Mouse (Mus musculus) brown adipose tissue, adult 24 weeks (tissue): ENCODE results near the gene Nox1. TPM values are rescaled to one million over a fixed set of nuclear protein-coding genes. Genes with fewer than 3 reads are reported as not detected.

Experiments
- H3K27ac ChIP-seq: fragments of 200-500 bp; replicated peaks from 2 replicates; pipeline ENCODE4 v1.5.1; 2012; ENCODE audit warnings: low read depth, mild to moderate bottlenecking, low read length
- H3K4me1 ChIP-seq: fragments of 200-500 bp; 2 replicates; pipeline ENCODE4 v1.6.1; 2012; ENCODE audit warnings: low read length, mixed read lengths; ENCODE audit not compliant: control insufficient read depth, insufficient read depth, insufficient read length
- H3K4me3 ChIP-seq: fragments of 200-500 bp; 2 replicates; pipeline ENCODE4 v1.5.1; 2012; ENCODE audit warnings: low read depth, mild to moderate bottlenecking, low read length, moderate library complexity; ENCODE audit not compliant: insufficient read depth
- polyA plus RNA-seq: library from polyadenylated mRNA; stranded (reverse); fragments of >200 nt; gene quantifications from 2 replicates; pipeline ENCODE4 v1.2.4, GENCODE M21; 2012; ENCODE audit not compliant: missing spikeins, insufficient read depth, insufficient read length

The Nox1 gene
- polyA plus RNA-seq, 1 experiment: not detected

DNA sequence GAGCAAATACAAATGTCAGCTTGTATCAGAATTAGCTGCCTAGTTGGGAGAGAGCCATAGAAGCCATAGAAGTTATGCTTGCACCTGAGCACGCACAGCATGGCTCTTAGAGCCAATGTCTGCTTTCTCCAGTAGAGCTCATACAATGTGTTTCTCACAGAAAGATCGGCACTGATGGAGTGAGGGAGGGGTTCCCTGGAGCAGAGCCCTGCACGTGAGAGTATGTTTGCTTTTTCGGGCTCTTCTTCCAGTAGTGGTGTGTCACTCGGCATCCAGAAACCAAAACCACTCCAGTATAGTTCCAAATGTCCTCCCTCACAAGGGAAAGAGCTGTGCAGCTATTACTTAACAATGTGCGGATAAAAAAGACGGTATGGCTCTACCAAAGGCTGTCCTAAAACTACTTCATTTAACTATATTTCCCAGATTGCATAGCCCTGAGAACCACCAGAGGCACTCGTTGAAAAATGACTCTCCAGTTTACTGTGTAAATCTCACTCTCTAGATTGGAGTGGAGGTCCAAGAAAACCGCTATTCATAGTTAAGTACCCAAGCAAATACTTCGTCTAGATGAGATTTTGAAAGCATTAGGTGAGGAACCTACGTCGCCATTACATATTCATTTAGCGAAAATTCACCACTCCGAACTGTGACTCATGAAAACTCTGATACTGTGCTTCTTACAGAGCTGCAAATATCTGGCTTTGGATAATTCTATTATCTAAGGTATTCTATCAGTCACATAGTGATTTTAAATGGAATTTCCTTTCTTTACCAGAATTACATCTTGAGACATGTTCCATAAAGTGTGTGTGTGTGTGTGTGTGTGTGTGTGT, 163.5 kb downstream of the Nox1 start:
- no peaks in the 10 kb centered on the region for H3K4me1 ChIP-seq
- H3K27ac ChIP-seq: no peak overlapping the region; the same call in 1 of the 2 replicates
- peak overlapping the region; percentile 95; the same call in 1 of the 2 replicates for H3K4me3 ChIP-seq

DNA sequence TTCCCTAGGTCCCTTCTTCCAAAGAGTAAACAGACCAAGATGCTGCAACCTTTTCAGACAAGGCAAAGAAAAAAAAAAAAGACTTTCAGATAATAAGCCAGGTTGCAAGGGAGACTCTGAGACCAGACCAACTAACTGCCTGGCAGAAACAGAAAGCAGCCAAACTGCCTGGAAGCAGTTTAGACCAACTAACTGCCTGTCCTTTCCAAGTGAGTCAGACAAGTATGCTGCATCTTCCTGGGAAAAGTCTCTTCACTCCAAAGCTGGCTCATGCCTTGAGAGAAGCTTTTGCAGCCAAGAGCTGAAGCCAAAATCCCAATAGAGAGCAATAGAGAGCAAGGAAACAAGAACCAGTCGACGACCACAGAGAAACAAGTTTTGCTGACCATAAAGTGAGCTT, 164.9 kb downstream of the Nox1 start:
- Histone ChIP-seq H3K27ac (no peak overlapping the region), H3K4me3 (no peak overlapping the region), H3K4me1 (no peaks in the 10 kb centered on the region)

DNA sequence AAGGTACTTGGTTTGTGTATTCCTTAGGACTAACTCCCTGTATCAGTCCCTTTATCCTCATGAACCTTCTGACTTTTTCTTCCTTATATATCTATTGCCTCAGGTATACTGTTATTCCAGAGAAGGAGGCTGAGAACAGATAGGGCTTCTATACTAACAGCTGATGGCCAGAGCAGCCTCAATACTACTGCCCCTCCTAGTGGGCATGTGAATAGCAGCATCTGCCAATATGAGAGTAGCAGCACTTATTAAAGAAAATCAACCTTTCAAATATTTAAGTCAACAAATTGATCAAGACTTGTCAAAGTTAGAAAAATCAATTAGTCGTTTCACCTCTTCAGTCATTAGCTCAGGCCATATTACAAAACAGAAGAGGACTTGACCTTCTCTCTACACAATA, 172.8 kb downstream of the Nox1 start:
- Histone ChIP-seq H3K27ac (no peak overlapping the region), H3K4me1 (no peaks in the 10 kb centered on the region), H3K4me3 (no peak overlapping the region)

Other genes with a start within 250 kb of the Nox1 start
- 3.6 and 3.9 TPM in 2 replicates for gene Sytl4, start 240.1 kb downstream of the Nox1 start, polyA plus RNA-seq
- gene Cstf2, start 162.8 kb downstream of the Nox1 start, polyA plus RNA-seq: 10.3 and 17.1 TPM in 2 replicates
- gene Xkrx, start 59.9 kb downstream of the Nox1 start, polyA plus RNA-seq: 0.95 and 2.0 TPM in 2 replicates
- gene Arl13a, start 34.5 kb downstream of the Nox1 start, polyA plus RNA-seq: not detected in 2 replicates
- 51.4 and 52.6 TPM in 2 replicates for gene Trmt2b, start 55.0 kb upstream of the Nox1 start, polyA plus RNA-seq
- gene Tmem35a, start 73.3 kb upstream of the Nox1 start, polyA plus RNA-seq: 1.6 and 3.1 TPM in 2 replicates
- not detected in 2 replicates for gene Cenpi, start 86.1 kb upstream of the Nox1 start, polyA plus RNA-seq
- gene Drp2, start 182.6 kb upstream of the Nox1 start, polyA plus RNA-seq: 0.29 and 0.40 TPM in 2 replicates